Mouse (Mus musculus) neural tube, embryonic 11.5 days (tissue): ENCODE results near the gene Hist1h2bf. TPM values are rescaled to one million over a fixed set of nuclear protein-coding genes. Genes with fewer than 3 reads are reported as not detected.
"Not testable (repeated sequence)": the region's sequence is repeated elsewhere in the genome, so short reads cannot be mapped to it uniquely, and the experiment has no call there.

Source experiments
- ATAC-seq: fragments of 200-750 bp; cut with Nextera tagmentation; 2 replicates; pipeline ENCODE4 v1.8.0; 2017; ENCODE audit warnings: moderate number of reproducible peaks, mild to moderate bottlenecking, moderate TSS enrichment, moderate library complexity; ENCODE audit not compliant: insufficient read depth, low FRiP score, low TSS enrichment
- DNase-seq: peaks from one replicate; pipeline ENCODE4 v3.0.0-alpha.2; 2015; ENCODE audit warnings: low spot score
- H3K27ac ChIP-seq: fragments of 300-500 bp; sonication (generic); 2 replicates; pipeline ENCODE4 v1.5.1; 2014; ENCODE audit warnings: low read depth, mild to moderate bottlenecking, low read length
- H3K27me3 ChIP-seq: fragments of 300-500 bp; sonication (generic); 2 replicates; pipeline ENCODE4 v1.6.1; 2014; ENCODE audit warnings: mild to moderate bottlenecking, low read length, mixed read lengths; ENCODE audit not compliant: control insufficient read depth, insufficient read depth
- H3K36me3 ChIP-seq: fragments of 300-500 bp; sonication (generic); 2 replicates; pipeline ENCODE4 v1.6.1; 2014; ENCODE audit warnings: mild to moderate bottlenecking, low read length, moderate library complexity, mixed read lengths; ENCODE audit not compliant: control insufficient read depth, insufficient read depth
- H3K4me1 ChIP-seq: fragments of 300-500 bp; sonication (generic); 2 replicates; pipeline ENCODE4 v1.6.1; 2014; ENCODE audit warnings: low read length, mixed read lengths; ENCODE audit not compliant: control insufficient read depth, insufficient read depth
- H3K4me2 ChIP-seq: fragments of 300-500 bp; sonication (generic); 2 replicates; pipeline ENCODE4 v1.6.1; 2014; ENCODE audit warnings: low read depth, mild to moderate bottlenecking, moderate library complexity
- H3K4me3 ChIP-seq: fragments of 300-500 bp; sonication (generic); 2 replicates; pipeline ENCODE4 v1.5.1; 2014; ENCODE audit warnings: low read depth, low read length
- H3K9ac ChIP-seq: fragments of 300-500 bp; sonication (generic); 2 replicates; pipeline ENCODE4 v1.6.1; 2014; ENCODE audit warnings: mild to moderate bottlenecking, low read length
- H3K9me3 ChIP-seq: fragments of 300-500 bp; sonication (generic); 2 replicates; pipeline ENCODE4 v1.6.1; 2016; ENCODE audit warnings: low read length; ENCODE audit not compliant: control insufficient read depth
- WGBS: fragments of 180-500 bp; shearing (Covaris S2); extraction: QIAGEN DNeasy Blood & Tissue Kit; methylation state at CpG from one replicate; pipeline ENCODE4 v1.1.7; 2014; 5-methylcytosine and 5-hydroxymethylcytosine counted together
- polyA plus RNA-seq: library from polyadenylated mRNA; unstranded; fragments of >200 nt; fragmentation: Nextera tagmentation; extraction: Ambion mirVana; gene quantifications from 2 replicates; pipeline ENCODE4 v1.2.1, GENCODE M21; 2014

Gene Hist1h2bf
- polyA plus RNA-seq, 1 experiment from 2014 or later = 4.1 TPM

DNA sequence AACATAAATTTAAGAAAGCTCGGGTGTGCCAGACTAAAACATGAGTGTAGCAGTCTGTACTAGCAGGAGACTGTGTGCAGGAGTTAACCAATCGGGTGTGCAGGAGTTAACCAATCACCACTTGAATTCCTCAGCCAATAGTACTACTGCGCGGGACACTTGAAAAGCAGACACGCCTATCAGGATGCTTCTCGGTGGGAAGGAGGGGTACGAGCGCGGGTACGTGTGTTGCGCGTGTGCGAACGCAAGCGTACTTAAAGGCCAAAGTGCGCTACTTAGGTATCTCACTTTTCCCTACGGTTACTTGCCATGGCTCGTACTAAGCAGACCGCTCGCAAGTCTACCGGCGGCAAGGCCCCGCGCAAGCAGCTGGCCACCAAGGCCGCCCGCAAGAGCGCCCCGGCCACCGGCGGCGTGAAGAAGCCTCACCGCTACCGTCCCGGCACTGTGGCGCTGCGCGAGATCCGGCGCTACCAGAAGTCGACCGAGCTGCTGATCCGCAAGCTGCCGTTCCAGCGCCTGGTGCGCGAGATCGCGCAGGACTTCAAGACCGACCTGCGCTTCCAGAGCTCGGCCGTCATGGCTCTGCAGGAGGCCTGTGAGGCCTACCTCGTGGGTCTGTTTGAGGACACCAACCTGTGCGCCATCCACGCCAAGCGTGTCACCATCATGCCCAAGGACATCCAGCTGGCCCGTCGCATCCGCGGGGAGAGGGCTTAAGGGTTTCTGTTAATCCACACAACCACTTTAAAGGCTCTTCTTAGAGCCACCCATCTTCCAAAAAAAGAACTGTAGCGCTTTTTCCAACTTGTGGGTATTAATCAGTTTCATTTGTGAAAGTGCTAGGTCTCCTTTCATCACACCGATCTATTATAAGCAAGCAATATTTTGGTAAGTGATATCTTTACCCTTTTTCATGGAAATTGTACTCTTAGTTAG lies 38.6 kb downstream of the Hist1h2bf start, which contains the start of gene Hist1h3g:
Gene Hist1h3g (plus strand): TSS at position 286 of the 939 bp plus-strand sequence.
- WGBS = under 1% methylated on average over 46 of the region's 62 CpGs

DNA sequence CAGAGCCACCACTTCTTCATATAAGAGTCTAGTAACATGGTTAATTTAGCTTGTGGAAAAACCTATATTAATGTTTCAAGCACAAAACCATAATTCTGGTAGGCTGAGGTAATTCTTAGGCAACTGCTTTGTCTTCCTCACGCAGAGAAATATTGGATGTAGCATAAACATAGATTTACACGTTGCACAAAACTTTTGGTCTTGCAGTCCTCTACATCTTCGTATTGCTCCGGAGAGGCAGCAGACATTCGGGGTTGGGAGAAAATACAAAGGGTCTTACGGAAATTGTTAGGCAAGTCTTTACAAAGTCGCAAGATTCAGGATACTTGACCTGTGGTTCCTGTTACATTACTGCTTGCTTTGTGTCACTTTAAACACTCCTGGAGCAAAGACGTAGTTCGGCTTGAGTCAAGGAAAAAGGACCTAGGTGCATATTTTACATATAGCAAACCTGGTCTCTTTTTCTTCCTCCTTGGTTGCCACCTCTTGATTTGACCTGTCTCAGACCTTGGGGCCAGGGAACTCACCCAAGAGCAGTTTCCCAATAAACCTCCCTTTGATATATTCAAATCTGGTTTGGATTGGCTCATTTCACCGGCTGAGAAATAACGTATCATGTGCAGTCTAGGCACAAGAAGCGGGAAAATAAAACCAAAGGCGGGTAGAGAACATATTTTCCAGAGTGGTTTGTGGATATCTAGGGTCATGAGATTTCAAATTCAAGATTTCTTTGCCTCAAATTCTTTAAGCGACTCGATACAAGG lies 39.4 kb downstream of the Hist1h2bf start:
- ATAC-seq (peak; percentile 1; the same call in 1 of the 2 replicates), DNase-seq (no peak)
- H3K27me3 ChIP-seq = no peaks in the 10 kb centered on the region
- H3K4me3 ChIP-seq = peak overlapping the region; percentile 42
- H3K4me1 ChIP-seq = peaks cover 13% of the 10 kb centered on the region; the same call in 1 of the 2 replicates
- 1% methylated on average over 15 of the region's 15 CpGs for WGBS
- peak overlapping the region; percentile 92 for H3K27ac ChIP-seq
- H3K36me3 ChIP-seq = no peaks in the 10 kb centered on the region
- H3K9ac ChIP-seq = peak overlapping the region; percentile 78
- H3K4me2 ChIP-seq = peak overlapping the region; percentile 73
- no peaks in the 10 kb centered on the region for H3K9me3 ChIP-seq

More for the DNA sequence above, 38.6 kb downstream of the Hist1h2bf start, which contains the start of gene Hist1h3g:
- Histone ChIP-seq H3K9ac (peak within 1 kb of the TSS; percentile 78), H3K4me1 (peaks cover 13% of the 10 kb centered on the region; the same call in 1 of the 2 replicates), H3K27ac (peak within 1 kb of the TSS; percentile 92), H3K4me2 (peak within 1 kb of the TSS; percentile 73), H3K4me3 (peak within 1 kb of the TSS; percentile 42)
- ATAC-seq (peak; percentile 90), DNase-seq (peak; percentile 90)
- H3K36me3 ChIP-seq, H3K9me3 ChIP-seq, H3K27me3 ChIP-seq: not testable (repeated sequence)

DNA sequence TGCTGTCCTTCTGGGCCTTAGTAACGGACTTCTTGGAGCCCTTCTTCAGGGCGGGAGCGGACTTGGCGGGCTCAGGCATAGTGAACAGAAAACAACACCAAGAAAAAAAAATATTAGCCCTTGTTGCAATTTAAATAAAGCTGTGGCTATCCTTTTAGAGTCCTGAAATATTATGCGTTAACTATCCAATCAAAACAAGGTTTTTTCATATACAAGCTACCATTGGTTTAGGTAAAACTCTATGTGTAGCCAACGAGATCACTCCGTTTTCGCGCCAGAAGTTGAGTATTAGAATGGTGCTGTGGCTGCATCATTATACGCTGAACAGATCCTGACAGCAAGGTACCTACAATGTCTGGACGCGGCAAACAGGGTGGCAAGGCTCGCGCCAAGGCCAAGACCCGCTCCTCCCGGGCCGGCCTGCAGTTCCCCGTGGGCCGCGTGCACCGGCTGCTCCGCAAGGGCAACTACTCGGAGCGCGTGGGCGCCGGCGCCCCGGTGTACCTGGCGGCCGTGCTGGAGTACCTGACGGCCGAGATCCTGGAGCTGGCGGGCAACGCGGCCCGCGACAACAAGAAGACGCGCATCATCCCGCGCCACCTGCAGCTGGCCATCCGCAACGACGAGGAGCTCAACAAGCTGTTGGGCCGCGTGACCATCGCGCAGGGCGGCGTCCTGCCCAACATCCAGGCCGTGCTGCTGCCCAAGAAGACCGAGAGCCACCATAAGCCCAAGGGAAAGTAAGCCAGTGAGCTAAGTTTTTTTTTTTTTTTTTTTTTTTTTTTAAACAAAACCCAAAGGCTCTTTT lies 40.2 kb downstream of the Hist1h2bf start, which contains the start of gene Hist1h2af:
Gene Hist1h2af (plus strand): TSS at position 347 of the 808 bp plus-strand sequence.
- peak; percentile 82 for DNase-seq
- Histone ChIP-seq H3K9ac (peak within 1 kb of the TSS; percentile 78), H3K4me3 (peak within 1 kb of the TSS; percentile 42), H3K27ac (peak within 1 kb of the TSS; percentile 92), H3K4me2 (peak within 1 kb of the TSS; percentile 73), H3K4me1 (peaks cover 16% of the 10 kb centered on the region)
- H3K9me3 ChIP-seq, H3K36me3 ChIP-seq, H3K27me3 ChIP-seq: not testable (repeated sequence)
- under 1% methylated on average over 17 of the region's 53 CpGs for WGBS
- ATAC-seq = peak; percentile 33

- Histone ChIP-seq H3K4me1 (peaks cover 16% of the 10 kb centered on the region), H3K36me3 (no peaks in the 10 kb centered on the region), H3K9ac (peak overlapping the region; percentile 78), H3K4me3 (peak overlapping the region; percentile 42), H3K4me2 (peak overlapping the region; percentile 73), H3K9me3 (no peaks in the 10 kb centered on the region), H3K27me3 (no peaks in the 10 kb centered on the region), H3K27ac (peak overlapping the region; percentile 92)
- 25% methylated on average over 9 of the region's 9 CpGs for WGBS
- DNase-seq (peak; percentile 37), ATAC-seq (no peak)
These were observed 41.5 kb downstream of the Hist1h2bf start for GRCm38 (mm10) chr13:23532262-23533075.

DNA sequence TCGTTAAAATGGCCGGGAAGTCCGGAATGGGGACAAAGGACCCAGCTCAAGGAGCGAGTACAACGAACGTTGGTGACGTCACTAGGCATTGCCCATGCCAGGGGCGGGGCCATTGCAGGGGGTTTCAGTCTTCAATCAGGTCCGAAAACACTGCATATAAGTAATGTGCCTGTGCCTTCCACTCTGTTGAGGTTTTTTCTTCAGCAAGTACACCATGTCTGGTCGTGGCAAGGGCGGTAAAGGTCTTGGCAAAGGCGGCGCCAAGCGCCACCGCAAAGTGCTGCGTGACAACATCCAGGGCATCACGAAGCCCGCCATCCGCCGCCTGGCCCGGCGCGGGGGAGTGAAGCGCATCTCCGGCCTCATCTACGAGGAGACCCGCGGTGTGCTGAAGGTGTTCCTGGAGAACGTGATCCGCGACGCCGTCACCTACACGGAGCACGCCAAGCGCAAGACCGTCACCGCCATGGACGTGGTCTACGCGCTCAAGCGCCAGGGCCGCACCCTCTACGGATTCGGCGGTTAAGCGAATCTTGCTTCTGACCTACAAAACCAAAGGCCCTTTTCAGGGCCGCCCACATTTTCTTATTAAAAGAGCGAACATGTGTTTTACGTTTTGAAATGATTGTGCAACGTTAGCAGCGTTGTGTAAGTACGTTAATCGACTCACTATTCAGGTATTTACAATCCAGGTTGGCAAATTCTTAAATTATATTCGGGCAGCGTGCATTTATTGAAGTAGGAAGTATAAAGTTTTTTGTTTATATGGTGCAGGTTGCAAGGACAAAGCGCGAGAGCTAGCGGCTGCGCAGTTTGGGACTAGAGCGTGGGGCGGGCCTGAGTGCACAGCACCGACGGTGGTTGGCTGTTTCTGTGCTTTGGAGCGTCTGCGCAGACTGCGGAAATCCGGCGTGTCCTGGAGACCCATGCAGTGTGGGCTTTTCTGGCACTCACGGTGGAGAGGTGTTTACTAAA lies 42.8 kb downstream of the Hist1h2bf start, which contains the start of gene Hist1h4h:
Gene Hist1h4h (plus strand): TSS at position 150 of the 975 bp plus-strand sequence.
- DNase-seq (peak; percentile 95), ATAC-seq (peak; percentile 71)
- Histone ChIP-seq H3K9me3 (no peaks in the 10 kb centered on the region), H3K27ac (peak within 1 kb of the TSS; percentile 92), H3K36me3 (no peaks in the 10 kb centered on the region), H3K27me3 (no peaks in the 10 kb centered on the region), H3K4me3 (peak within 1 kb of the TSS; percentile 41), H3K4me1 (peaks cover 12% of the 10 kb centered on the region), H3K9ac (peak within 1 kb of the TSS; percentile 78), H3K4me2 (peak within 1 kb of the TSS; percentile 73)
- under 1% methylated on average over 52 of the region's 70 CpGs for WGBS

DNA sequence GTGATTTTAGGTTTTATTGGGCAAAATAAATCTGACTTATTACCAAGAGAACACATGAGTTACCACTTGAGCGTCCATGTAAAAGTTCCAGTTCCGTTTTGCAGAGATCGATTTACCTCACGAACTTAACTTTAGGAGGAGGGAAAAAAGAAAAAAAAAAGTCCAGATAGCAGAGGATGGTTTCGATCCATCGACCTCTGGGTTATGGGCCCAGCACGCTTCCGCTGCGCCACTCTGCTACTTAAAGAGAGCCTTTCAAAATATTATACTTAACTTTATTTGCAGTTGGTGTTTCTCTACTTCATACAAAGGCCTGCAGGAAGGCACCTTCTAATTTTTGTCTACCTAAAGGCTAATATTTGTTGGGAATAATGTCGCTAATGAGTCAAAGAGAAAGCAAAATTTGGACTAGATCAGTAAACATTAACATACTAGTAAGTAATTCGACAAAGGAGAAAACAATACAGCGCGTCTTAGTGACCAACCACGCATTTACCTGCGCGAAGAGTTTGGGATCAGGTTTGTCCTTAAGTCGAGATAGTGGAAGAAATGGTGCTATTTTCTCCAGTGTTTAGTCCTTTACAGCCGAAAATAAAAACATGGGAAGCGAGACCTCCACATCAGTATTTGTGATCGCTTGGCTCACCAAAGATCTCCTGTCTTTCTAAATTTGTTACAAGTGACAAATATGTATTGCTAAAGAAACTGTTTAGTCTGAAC lies 43.7 kb downstream of the Hist1h2bf start:
- peaks cover 12% of the 10 kb centered on the region for H3K4me1 ChIP-seq
- H3K27me3 ChIP-seq = no peaks in the 10 kb centered on the region
- H3K9me3 ChIP-seq = no peaks in the 10 kb centered on the region
- H3K27ac ChIP-seq = peak overlapping the region; percentile 92
- no peak for ATAC-seq
- H3K4me3 ChIP-seq = peak overlapping the region; percentile 41
- H3K36me3 ChIP-seq = no peaks in the 10 kb centered on the region
- peak overlapping the region; percentile 78 for H3K9ac ChIP-seq
- under 1% methylated on average over 20 of the region's 20 CpGs for WGBS
- peak overlapping the region; percentile 73 for H3K4me2 ChIP-seq
- peak; percentile 74 for DNase-seq
